Mouse (Mus musculus): ENCODE results near the gene Asap2. TPM values are rescaled to one million over a fixed set of nuclear protein-coding genes. Genes with fewer than 3 reads are reported as not detected.

Gene Asap2
- polyA plus RNA-seq, 1 experiment from 2014 or later = 14.9 TPM

DNA sequence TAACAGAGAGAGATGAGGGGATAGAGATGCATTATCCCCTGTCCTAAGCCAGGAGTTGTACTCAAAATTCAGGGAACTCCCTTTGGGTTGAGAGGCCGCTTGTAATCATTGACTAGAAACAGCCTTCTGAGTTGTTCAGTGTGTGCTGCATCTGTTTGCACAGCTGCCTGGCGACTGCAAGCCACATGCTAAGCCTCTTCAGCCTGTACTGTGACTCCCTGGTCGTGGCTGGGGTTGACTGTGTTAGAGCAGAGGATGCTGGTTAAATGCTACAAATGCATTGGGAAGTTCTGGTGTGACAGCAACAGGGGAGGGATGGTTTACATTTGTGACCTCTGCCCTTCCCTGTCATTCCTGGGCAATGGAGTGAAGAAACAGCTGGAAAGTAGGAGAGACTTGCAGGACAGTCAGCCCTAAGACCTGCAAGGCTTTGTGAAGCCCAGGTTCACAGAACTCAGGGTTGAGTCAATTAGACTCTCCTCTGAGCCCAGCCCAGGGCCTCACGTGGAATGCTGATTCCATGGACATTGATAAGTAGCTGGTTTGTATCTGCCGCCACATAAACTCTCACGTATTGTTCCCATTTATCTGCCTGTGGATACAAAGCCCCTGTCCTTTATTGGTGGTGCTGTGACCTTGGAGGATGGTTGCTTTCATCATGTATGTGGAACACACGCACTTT, 257.6 kb downstream of the Asap2 start:
- ATAC-seq (replicated peaks; ENCODE audit: insufficient number of reproducible peaks, low FRiP score, low TSS enrichment, low read depth) (no peak), DNase-seq (ENCODE audit: low spot score) (no peak)
- Histone ChIP-seq H3K9ac (replicated peaks; ENCODE audit: low read length) (no peak overlapping the region), H3K27me3 (ENCODE audit: control insufficient read depth, insufficient read depth, low read length) (no peaks in the 10 kb centered on the region), H3K4me3 (ENCODE audit: low read depth, low read length) (no peak overlapping the region), H3K9me3 (replicated peaks; ENCODE audit: control insufficient read depth, low read length) (no peaks in the 10 kb centered on the region), H3K4me2 (ENCODE audit: low read depth, low read length) (no peak overlapping the region), H3K27ac (replicated peaks; ENCODE audit: low read depth, low read length) (no peak overlapping the region), H3K36me3 (replicated peaks; ENCODE audit: control insufficient read depth, insufficient read depth, low read depth, low read length) (peaks cover 10% of the 10 kb centered on the region), H3K4me1 (ENCODE audit: control insufficient read depth, insufficient read depth, low read length) (no peaks in the 10 kb centered on the region)
- 78% methylated on average over 7 of the region's 7 CpGs for WGBS

DNA sequence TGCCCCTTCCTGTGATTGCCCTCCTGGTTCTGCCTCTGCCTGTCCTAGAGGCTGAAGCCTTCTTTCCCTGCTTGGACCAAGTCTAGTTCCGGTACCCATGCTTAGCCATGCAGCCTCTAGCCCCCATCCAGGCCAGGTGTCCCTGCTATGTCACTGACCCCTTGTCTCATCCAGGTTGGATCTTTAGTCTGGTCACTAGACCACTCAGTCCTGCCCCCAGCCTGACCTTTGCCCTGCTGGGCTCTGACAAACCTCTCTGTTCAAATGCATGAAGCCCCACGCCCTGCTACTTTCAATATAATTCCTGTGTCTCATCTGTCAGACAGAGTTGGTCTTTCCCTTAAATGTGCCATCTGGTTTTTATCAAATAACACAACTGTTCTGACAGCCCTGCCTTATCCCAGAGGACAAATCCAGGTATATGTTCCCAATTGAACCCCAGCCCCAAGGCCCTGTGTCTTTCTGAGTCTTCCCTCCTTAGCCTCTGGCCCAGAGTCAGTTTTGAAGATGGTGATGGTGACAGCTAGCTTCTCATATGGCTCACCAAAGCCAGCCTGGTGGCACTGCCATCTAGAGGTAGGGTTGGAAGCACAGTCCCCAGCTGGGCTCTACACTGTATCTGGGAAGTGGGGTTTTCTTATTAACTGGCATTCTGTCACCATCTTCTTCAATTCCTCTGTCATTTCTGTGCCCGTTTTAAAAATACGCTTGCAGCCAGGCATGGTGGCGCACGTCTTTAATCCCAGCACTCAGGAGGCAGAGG, 270.4 kb downstream of the Asap2 start:
- Histone ChIP-seq H3K9me3 (replicated peaks; ENCODE audit: control insufficient read depth, low read length) (no peaks in the 10 kb centered on the region), H3K9ac (replicated peaks; ENCODE audit: low read length) (no peak overlapping the region), H3K4me1 (ENCODE audit: control insufficient read depth, insufficient read depth, low read length) (no peaks in the 10 kb centered on the region), H3K36me3 (replicated peaks; ENCODE audit: control insufficient read depth, insufficient read depth, low read depth, low read length) (peaks cover 2% of the 10 kb centered on the region; the same call in 1 of the 2 replicates), H3K4me3 (ENCODE audit: low read depth, low read length) (no peak overlapping the region), H3K4me2 (ENCODE audit: low read depth, low read length) (no peak overlapping the region), H3K27me3 (ENCODE audit: control insufficient read depth, insufficient read depth, low read length) (no peaks in the 10 kb centered on the region), H3K27ac (replicated peaks; ENCODE audit: low read depth, low read length) (no peak overlapping the region)
- ATAC-seq (replicated peaks; ENCODE audit: insufficient number of reproducible peaks, low FRiP score, low TSS enrichment, low read depth) = no peak
- 87% methylated on average over 6 of the region's 6 CpGs for WGBS
- peak; percentile 12 for DNase-seq (ENCODE audit: low spot score)

DNA sequence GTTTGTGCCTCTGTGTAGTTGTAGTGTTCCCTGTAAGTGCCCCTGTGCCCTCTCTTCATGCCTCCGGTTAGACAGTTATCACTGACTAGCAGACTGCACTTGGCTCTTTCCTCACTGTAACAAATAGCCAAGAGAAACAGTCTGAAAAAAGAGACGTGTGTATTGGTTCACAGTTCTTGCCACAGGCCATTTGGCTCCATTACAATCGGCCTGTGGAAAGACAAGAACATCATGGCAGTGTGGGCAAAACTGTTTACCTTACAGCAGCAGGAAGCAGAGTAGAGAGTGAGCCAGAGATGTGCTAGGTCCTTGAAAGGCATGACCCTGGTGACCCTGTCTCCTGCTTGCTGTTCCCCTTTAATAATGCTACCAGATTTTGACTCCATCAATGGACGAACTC, 271.3 kb downstream of the Asap2 start:
- ATAC-seq (replicated peaks; ENCODE audit: insufficient number of reproducible peaks, low FRiP score, low TSS enrichment, low read depth) (no peak), DNase-seq (ENCODE audit: low spot score) (no peak)
- H3K36me3 ChIP-seq (replicated peaks; ENCODE audit: control insufficient read depth, insufficient read depth, low read depth, low read length) = no peaks in the 10 kb centered on the region; the same call in 1 of the 2 replicates
- H3K27me3 ChIP-seq (ENCODE audit: control insufficient read depth, insufficient read depth, low read length) = no peaks in the 10 kb centered on the region
- no peak overlapping the region for H3K4me2 ChIP-seq (ENCODE audit: low read depth, low read length)
- H3K9me3 ChIP-seq (replicated peaks; ENCODE audit: control insufficient read depth, low read length) = no peaks in the 10 kb centered on the region
- H3K4me3 ChIP-seq (ENCODE audit: low read depth, low read length) = no peak overlapping the region
- WGBS = 82% methylated on average over 4 of the region's 4 CpGs
- H3K9ac ChIP-seq (replicated peaks; ENCODE audit: low read length) = no peak overlapping the region
- H3K4me1 ChIP-seq (ENCODE audit: control insufficient read depth, insufficient read depth, low read length) = no peaks in the 10 kb centered on the region
- no peak overlapping the region for H3K27ac ChIP-seq (replicated peaks; ENCODE audit: low read depth, low read length)

DNA sequence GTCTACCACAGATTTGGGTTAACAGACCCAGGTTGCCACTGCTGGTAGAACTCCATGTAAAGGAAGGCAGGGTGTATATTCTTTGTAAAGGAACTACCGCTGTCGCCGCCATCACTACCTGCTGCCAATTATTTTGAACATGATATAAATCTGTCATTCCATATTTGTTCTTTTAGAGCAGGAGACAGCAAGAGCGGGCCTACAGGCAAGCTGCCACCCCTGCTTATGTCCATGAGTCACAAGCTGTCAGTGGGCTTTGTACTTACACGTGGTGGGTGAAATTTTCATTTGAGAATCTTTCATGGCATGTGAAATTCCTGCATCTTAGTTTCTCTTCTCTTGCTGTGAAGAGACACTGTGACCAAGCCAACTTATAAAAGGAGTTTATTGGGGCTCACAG, 273.0 kb downstream of the Asap2 start:
- H3K36me3 ChIP-seq (replicated peaks; ENCODE audit: control insufficient read depth, insufficient read depth, low read depth, low read length) = no peaks in the 10 kb centered on the region; the same call in 1 of the 2 replicates
- no peaks in the 10 kb centered on the region for H3K27me3 ChIP-seq (ENCODE audit: control insufficient read depth, insufficient read depth, low read length)
- no peak overlapping the region for H3K27ac ChIP-seq (replicated peaks; ENCODE audit: low read depth, low read length)
- ATAC-seq (replicated peaks; ENCODE audit: insufficient number of reproducible peaks, low FRiP score, low TSS enrichment, low read depth) = no peak
- H3K4me2 ChIP-seq (ENCODE audit: low read depth, low read length) = no peak overlapping the region
- no peak overlapping the region for H3K4me3 ChIP-seq (ENCODE audit: low read depth, low read length)
- H3K9me3 ChIP-seq (replicated peaks; ENCODE audit: control insufficient read depth, low read length) = no peaks in the 10 kb centered on the region
- DNase-seq (ENCODE audit: low spot score) = no peak
- no peak overlapping the region for H3K9ac ChIP-seq (replicated peaks; ENCODE audit: low read length)
- no peaks in the 10 kb centered on the region for H3K4me1 ChIP-seq (ENCODE audit: control insufficient read depth, insufficient read depth, low read length)
- 97% methylated on average over 5 of the region's 5 CpGs for WGBS

DNA sequence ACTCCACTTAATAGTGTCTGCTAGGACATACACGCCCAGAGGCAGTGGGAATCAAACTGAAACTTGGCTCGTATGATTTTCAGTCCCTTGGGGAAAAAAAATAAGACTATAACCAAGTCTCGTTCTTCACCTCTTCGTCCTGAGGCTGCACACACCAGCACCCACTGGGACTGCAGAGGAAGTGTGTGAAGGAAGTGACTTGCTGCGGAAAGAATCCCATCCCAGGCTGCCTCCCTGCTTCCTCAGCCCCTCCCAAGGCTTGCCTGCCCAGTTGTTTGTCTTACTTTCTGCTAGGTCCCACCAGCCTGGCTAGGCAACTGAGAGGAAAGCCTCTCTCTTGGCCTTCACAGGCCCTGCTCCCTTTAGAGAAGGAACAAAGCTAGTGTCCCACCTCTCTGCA, 274.0 kb downstream of the Asap2 start:
- Histone ChIP-seq H3K9ac (replicated peaks; ENCODE audit: low read length) (no peak overlapping the region), H3K27me3 (ENCODE audit: control insufficient read depth, insufficient read depth, low read length) (no peaks in the 10 kb centered on the region), H3K27ac (replicated peaks; ENCODE audit: low read depth, low read length) (no peak overlapping the region), H3K9me3 (replicated peaks; ENCODE audit: control insufficient read depth, low read length) (no peaks in the 10 kb centered on the region), H3K4me2 (ENCODE audit: low read depth, low read length) (no peak overlapping the region), H3K4me3 (ENCODE audit: low read depth, low read length) (no peak overlapping the region), H3K36me3 (replicated peaks; ENCODE audit: control insufficient read depth, insufficient read depth, low read depth, low read length) (no peaks in the 10 kb centered on the region; the same call in 1 of the 2 replicates), H3K4me1 (ENCODE audit: control insufficient read depth, insufficient read depth, low read length) (no peaks in the 10 kb centered on the region)
- 73% methylated on average over 5 of the region's 5 CpGs for WGBS
- no peak for ATAC-seq (replicated peaks; ENCODE audit: insufficient number of reproducible peaks, low FRiP score, low TSS enrichment, low read depth)
- DNase-seq (ENCODE audit: low spot score) = no peak

DNA sequence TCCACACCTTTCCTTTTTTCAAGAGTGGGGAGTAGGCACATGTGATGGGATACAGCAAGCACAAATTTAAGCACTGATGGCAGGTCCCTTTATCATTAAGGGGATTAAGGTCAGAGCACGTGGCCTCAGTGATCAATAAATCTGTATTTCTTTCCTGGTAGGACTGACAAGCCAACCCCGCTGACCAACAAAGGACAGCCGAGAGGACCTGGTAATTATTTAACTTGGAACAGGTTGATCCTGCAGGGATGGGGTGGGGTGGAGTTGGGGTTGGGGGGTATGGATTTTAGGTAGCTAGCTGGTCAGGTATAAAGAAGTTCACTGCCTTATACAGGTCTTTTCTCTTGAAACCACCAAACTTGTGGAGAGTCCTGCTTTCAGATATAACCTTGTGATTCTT, 274.7 kb downstream of the Asap2 start:
- WGBS = 87% methylated on average over 3 of the region's 3 CpGs
- no peaks in the 10 kb centered on the region for H3K9me3 ChIP-seq (replicated peaks; ENCODE audit: control insufficient read depth, low read length)
- no peaks in the 10 kb centered on the region; the same call in 1 of the 2 replicates for H3K36me3 ChIP-seq (replicated peaks; ENCODE audit: control insufficient read depth, insufficient read depth, low read depth, low read length)
- ATAC-seq (replicated peaks; ENCODE audit: insufficient number of reproducible peaks, low FRiP score, low TSS enrichment, low read depth) = no peak
- H3K9ac ChIP-seq (replicated peaks; ENCODE audit: low read length) = no peak overlapping the region
- H3K4me3 ChIP-seq (ENCODE audit: low read depth, low read length) = no peak overlapping the region
- H3K27ac ChIP-seq (replicated peaks; ENCODE audit: low read depth, low read length) = no peak overlapping the region
- H3K4me2 ChIP-seq (ENCODE audit: low read depth, low read length) = no peak overlapping the region
- no peak for DNase-seq (ENCODE audit: low spot score)
- no peaks in the 10 kb centered on the region for H3K4me1 ChIP-seq (ENCODE audit: control insufficient read depth, insufficient read depth, low read length)
- H3K27me3 ChIP-seq (ENCODE audit: control insufficient read depth, insufficient read depth, low read length) = no peaks in the 10 kb centered on the region

DNA sequence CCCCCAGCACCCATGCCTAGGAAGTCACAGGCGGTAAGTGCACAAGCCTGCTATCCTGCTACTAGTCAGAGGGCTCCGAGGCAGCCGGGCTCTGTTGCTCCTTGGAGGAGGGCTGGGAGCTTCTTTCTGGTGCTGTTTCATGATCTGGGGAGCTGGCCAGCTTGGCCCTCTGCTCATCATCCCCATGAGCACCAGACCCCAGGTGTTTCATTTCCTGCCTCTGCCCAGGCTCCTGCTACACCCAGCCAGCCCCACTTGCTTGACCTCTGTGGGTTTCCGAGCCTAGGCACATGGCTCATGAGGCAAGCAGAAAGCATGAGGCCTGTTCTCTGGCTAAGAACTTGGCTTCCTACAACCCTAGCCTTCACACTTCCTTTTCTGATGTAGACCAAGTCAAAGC, 275.2 kb downstream of the Asap2 start:
- H3K9ac ChIP-seq (replicated peaks; ENCODE audit: low read length) = no peak overlapping the region
- no peaks in the 10 kb centered on the region for H3K27me3 ChIP-seq (ENCODE audit: control insufficient read depth, insufficient read depth, low read length)
- no peaks in the 10 kb centered on the region; the same call in none of the 2 replicates for H3K36me3 ChIP-seq (replicated peaks; ENCODE audit: control insufficient read depth, insufficient read depth, low read depth, low read length)
- no peak overlapping the region for H3K4me2 ChIP-seq (ENCODE audit: low read depth, low read length)
- H3K27ac ChIP-seq (replicated peaks; ENCODE audit: low read depth, low read length) = no peak overlapping the region
- no peak overlapping the region for H3K4me3 ChIP-seq (ENCODE audit: low read depth, low read length)
- DNase-seq (ENCODE audit: low spot score) (no peak), ATAC-seq (replicated peaks; ENCODE audit: insufficient number of reproducible peaks, low FRiP score, low TSS enrichment, low read depth) (no peak)
- 90% methylated on average over 4 of the region's 4 CpGs for WGBS
- H3K9me3 ChIP-seq (replicated peaks; ENCODE audit: control insufficient read depth, low read length) = no peaks in the 10 kb centered on the region
- no peaks in the 10 kb centered on the region for H3K4me1 ChIP-seq (ENCODE audit: control insufficient read depth, insufficient read depth, low read length)
